Mouse (Mus musculus): ENCODE data around the gene Epb41l4b. TPM values are rescaled to one million over a fixed set of nuclear protein-coding genes. Genes with fewer than 3 reads are reported as not detected.

Gene Epb41l4b
- polyA plus RNA-seq (2012; rRNA removed) = 5.3 and 8.7 TPM in 2 replicates

DNA sequence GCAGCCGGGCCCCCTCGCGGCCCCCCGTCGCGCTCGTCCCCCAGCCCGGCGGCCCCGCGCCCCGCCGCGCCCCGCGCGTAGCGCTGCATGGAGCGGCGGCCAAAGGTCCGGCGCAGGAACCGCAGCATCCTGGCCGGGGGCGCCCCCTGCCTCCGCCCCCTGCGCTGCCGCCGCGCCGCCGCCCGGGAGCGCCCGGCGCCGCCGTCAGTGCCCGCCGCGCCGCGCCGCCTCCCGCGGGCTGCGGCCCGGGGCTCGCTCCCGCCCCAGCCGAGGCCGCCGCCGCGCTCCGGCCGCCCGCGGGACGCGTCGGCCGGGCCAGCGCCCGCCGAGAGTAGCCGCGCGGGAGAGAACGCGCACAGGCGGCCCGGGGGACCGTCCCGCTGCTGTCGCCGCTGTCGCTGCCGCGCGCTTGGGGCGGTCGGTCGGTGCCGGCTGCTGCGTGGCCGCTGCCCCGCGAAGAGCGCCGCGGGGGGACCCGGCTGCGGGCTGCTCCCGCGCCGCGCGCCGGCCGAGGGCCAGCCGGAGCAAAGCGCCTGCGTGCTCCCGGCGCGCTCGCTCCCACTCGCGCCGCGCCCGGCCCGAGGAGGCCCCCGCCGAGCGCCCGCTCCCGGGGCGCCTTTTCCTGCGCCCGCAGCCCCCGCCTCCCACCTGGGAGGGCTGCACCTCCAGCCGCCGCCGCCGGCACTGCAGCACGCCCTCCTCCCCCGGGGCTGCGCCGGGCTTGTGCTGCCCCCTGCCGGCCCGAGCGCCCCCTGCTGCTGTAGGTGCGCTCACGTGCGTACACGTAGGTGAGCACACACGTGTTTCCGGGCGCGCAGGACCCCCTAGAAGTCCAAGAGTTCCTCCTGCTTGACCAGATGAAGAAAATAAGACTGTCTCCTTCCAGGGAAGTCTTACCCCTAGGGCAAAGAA lies at the start of gene Epb41l4b:
Epb41l4b (minus strand) TSS at position 412 of the 912 bp plus-strand sequence.
- DNase-seq (ENCODE audit: low read depth) = peak; percentile 92
- TF ChIP-seq POLR2A (IDR thresholded peaks at IDR 0.05; ENCODE audit: borderline replicate concordance, extremely low read depth, insufficient read depth, insufficient read length, poor library complexity, severe bottlenecking) = 0 out of 2 replicates have a peak, but pooled peaks have one; percentile 11
- TF ChIP-seq CTCF (IDR thresholded peaks at IDR 0.05; ENCODE audit: borderline replicate concordance, extremely low read depth, insufficient read depth, insufficient read length) = peak; percentile 86

DNA sequence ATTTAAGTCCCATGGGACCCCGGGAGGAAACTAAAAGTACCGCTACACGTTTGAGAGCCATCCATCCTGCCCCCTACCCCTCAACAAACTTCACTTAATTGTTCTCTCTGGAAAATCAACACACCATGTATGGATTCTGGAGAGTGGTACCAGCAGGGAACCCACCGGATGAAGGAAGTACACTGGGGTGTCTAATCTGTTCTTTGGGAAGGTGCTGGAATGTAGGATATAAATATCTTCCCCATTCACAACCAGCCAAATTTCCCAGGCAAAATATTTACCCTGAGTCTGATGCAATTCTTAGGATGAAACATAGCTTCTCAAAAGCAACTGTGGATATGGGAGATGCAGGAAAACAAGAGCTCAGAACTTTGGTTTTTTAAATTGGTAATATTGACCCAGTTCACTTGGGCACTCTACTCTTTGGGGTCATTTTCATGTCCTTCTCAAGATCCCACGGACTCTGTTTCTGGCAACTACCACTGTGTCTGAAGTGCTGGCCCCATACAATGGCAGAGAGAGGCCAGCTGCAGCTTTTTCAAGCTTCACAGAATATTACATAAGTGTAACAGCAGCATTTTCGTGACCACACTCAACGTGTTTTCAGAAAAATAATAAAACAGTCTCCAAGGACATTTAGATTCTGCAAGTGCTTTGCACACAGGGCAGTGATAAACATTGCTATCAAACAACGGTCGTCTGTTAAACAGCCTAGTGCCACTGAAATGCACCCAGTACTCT lies 48.5 kb upstream of the Epb41l4b start:
- TF ChIP-seq CTCF (IDR thresholded peaks at IDR 0.05; ENCODE audit: borderline replicate concordance, extremely low read depth, insufficient read depth, insufficient read length) (no peak), POLR2A (IDR thresholded peaks at IDR 0.05; ENCODE audit: borderline replicate concordance, extremely low read depth, insufficient read depth, insufficient read length, poor library complexity, severe bottlenecking) (no peak)
- no peak for DNase-seq (ENCODE audit: low read depth)

GRCm38 (mm10) chr4:57189881-57190280 lies 46.6 kb upstream of the Epb41l4b start:
- TF ChIP-seq POLR2A (IDR thresholded peaks at IDR 0.05; ENCODE audit: borderline replicate concordance, extremely low read depth, insufficient read depth, insufficient read length, poor library complexity, severe bottlenecking) (no peak), CTCF (IDR thresholded peaks at IDR 0.05; ENCODE audit: borderline replicate concordance, extremely low read depth, insufficient read depth, insufficient read length) (no peak)
- no peak for DNase-seq (ENCODE audit: low read depth)

DNA sequence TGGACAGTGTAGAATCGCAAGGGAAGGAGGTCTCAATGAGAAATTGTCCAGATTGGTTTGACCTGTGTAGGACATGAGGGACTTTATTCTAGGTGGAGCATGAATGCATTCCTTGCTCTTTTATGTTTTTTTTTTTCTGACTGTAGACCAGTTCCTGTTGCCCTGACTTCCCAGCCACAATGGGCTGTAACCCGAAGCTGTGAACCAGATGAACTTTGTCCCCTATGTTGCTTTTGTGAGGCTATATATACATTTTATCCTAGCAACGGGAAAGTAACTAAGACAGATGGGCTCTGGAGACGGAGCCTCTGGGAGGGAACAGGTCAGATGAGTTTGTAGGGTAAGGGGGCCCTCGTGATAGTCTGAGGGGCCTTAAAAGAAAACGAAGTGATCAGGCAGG lies 42.8 kb upstream of the Epb41l4b start:
- DNase-seq (ENCODE audit: low read depth) = no peak
- TF ChIP-seq POLR2A (IDR thresholded peaks at IDR 0.05; ENCODE audit: borderline replicate concordance, extremely low read depth, insufficient read depth, insufficient read length, poor library complexity, severe bottlenecking) = no peak
- TF ChIP-seq CTCF (IDR thresholded peaks at IDR 0.05; ENCODE audit: borderline replicate concordance, extremely low read depth, insufficient read depth, insufficient read length) = no peak

DNA sequence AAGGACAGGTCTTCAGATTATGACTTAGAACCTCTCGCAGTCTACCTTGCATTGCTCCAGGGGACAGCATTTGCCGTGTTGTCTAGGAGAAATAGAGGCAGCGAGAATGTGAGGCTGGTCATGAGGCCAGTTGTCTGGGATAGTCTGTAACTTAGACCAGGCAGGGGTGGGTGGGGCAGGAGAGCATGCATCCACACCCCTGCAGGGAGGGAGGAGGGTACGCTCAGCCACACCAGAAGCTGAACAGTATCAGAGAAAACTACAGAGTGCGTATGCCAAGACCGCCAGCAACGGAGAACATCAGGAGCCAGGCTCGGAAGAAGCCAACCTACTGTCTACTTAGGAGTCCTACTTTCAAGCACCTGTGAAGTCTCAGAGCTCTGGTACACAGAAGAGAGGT lies 42.2 kb upstream of the Epb41l4b start:
- TF ChIP-seq POLR2A (IDR thresholded peaks at IDR 0.05; ENCODE audit: borderline replicate concordance, extremely low read depth, insufficient read depth, insufficient read length, poor library complexity, severe bottlenecking) = no peak
- no peak for TF ChIP-seq CTCF (IDR thresholded peaks at IDR 0.05; ENCODE audit: borderline replicate concordance, extremely low read depth, insufficient read depth, insufficient read length)
- no peak for DNase-seq (ENCODE audit: low read depth)

DNA sequence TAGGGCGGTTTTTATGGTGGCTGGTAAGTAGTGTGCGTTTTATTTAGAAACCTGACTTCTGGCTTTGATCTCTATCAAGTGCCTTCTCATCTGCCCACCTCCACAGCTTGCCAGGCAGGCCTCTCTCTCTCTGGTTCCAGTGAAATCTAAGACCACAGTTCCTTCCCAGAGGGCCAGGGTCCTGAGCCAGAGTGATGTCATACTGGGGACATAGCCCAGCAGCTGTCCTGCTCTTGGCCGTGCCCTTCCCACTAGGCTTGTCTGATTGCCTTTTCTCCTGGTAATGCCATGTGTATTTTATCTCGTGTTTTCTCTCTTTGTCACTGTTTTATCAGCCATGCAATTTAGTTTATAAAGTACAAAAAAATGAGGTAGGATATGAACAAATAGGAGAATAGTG lies 40.3 kb upstream of the Epb41l4b start:
- TF ChIP-seq CTCF (IDR thresholded peaks at IDR 0.05; ENCODE audit: borderline replicate concordance, extremely low read depth, insufficient read depth, insufficient read length) (no peak), POLR2A (IDR thresholded peaks at IDR 0.05; ENCODE audit: borderline replicate concordance, extremely low read depth, insufficient read depth, insufficient read length, poor library complexity, severe bottlenecking) (no peak)
- no peak for DNase-seq (ENCODE audit: low read depth)

DNA sequence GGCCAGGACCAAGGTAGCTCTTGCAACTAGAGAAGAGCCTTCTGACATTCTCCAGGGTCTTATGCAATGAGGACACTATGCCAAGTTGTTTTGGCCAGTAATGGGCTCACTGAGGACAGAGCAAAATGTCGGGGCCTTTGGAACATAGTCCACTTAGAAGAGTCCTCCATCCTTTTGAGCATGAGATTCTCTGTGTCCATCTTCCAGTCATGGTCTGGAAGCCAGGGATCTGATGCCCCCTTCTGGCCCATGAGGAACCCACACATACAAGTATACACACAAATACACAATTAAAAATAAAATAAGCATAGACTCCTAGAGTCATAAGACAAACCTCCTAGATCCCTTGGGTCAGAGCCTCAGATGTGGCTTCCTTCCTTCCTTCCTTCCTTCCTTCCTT lies 38.3 kb upstream of the Epb41l4b start:
- no peak for TF ChIP-seq POLR2A (IDR thresholded peaks at IDR 0.05; ENCODE audit: borderline replicate concordance, extremely low read depth, insufficient read depth, insufficient read length, poor library complexity, severe bottlenecking)
- peak; percentile 18; the same call in 1 of the 2 replicates for TF ChIP-seq CTCF (IDR thresholded peaks at IDR 0.05; ENCODE audit: borderline replicate concordance, extremely low read depth, insufficient read depth, insufficient read length)
- DNase-seq (ENCODE audit: low read depth) = no peak

DNA sequence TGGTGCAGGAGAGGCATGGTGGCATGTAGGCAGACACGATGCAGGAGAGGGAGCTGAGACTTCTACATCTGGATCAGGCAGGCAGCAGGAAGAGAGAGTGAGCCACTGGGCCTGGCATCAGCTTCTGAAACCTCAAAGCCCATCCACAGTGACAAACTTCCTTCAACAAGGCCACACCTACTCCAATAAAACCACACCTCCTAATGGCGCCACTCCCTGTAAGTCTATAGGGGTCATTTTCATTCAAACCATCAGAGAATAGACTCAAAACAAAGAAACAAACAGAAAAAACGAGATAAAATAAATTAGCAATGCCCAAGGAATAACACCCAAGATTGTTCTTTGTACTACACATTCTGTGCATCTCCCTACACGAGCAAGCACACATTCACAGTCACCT lies 35.6 kb upstream of the Epb41l4b start:
- no peak for DNase-seq (ENCODE audit: low read depth)
- TF ChIP-seq POLR2A (IDR thresholded peaks at IDR 0.05; ENCODE audit: borderline replicate concordance, extremely low read depth, insufficient read depth, insufficient read length, poor library complexity, severe bottlenecking) (no peak), CTCF (IDR thresholded peaks at IDR 0.05; ENCODE audit: borderline replicate concordance, extremely low read depth, insufficient read depth, insufficient read length) (no peak)

DNA sequence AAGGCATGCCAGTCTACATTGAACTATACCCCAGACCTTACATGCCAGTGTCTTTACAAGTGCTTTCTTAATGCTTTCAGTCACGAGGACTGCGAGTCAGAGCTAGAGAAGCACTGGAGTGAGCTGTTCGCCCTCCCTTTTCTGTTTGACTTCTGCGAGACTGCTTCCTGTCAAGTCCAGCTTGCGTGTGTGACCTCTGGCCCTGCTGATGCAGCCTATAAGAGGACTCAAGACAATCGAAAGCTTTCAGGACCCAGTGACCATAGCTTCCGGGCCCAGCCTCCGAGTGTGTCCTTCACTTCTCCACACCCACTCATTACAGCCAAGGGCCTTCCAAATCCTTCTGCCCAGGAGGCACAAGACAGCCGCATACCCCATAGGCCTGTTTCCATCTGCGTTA lies 32.1 kb upstream of the Epb41l4b start:
- TF ChIP-seq CTCF (IDR thresholded peaks at IDR 0.05; ENCODE audit: borderline replicate concordance, extremely low read depth, insufficient read depth, insufficient read length) = no peak
- no peak for TF ChIP-seq POLR2A (IDR thresholded peaks at IDR 0.05; ENCODE audit: borderline replicate concordance, extremely low read depth, insufficient read depth, insufficient read length, poor library complexity, severe bottlenecking)
- no peak for DNase-seq (ENCODE audit: low read depth)

GRCm38 (mm10) chr4:57172861-57173260 lies 29.6 kb upstream of the Epb41l4b start:
- TF ChIP-seq CTCF (IDR thresholded peaks at IDR 0.05; ENCODE audit: borderline replicate concordance, extremely low read depth, insufficient read depth, insufficient read length) (no peak), POLR2A (IDR thresholded peaks at IDR 0.05; ENCODE audit: borderline replicate concordance, extremely low read depth, insufficient read depth, insufficient read length, poor library complexity, severe bottlenecking) (no peak)
- DNase-seq (ENCODE audit: low read depth) = no peak

DNA sequence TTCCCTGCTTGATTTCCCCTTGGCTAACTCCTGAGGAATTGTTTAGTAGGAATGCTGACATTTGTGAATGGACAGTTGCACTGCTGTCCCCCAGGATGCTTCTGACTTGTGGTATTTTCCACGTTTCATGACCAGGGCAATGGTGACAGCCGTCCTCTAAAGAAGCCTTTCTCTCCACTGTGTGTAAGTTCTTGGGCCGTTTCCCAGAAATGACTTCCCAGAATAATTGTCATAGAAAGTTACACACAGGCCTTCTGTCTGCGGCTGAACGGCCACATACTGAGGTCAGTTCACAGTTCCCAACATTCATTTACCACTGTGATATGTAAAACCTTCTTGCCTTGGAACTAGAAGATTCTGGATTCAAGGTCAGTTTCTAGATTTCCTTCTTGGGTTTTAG lies 28.6 kb upstream of the Epb41l4b start:
- TF ChIP-seq CTCF (IDR thresholded peaks at IDR 0.05; ENCODE audit: borderline replicate concordance, extremely low read depth, insufficient read depth, insufficient read length) = no peak
- peak; percentile 42 for DNase-seq (ENCODE audit: low read depth)

Measured in brain, embryonic 14.5 days (tissue).